Comparison of ENCODE assay signal across 8 mouse cellular contexts in the genomic region with DNA sequence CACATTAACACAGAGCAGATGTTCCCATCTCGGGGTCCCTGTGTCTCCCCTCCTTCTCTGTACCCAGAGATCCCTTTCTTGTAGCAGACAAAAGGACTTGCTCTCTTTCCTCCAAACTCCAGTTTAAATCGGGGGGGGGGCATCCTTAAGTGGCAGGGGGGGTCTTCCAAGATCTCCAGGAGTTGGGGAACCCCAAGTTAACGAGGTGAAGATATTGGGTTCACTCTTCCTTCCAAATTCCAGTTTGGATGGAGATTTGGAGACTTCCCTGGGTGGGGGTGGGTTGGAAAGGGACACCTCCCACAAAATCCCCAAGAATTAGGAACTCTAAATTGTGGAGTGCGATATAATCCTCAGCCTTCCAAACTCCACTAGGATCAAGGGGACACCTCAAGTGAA. TPM values are rescaled to one million over a fixed set of nuclear protein-coding genes. Genes with fewer than 3 reads are reported as not detected.
DNase-seq lines count a peak whose midpoint lies in the region; ATAC-seq and TF ChIP-seq lines count a peak whose summit lies in the region.

No protein-coding gene starts in this region.

- H3K27ac ChIP-seq in left cerebral cortex, adult 2 months: peak overlapping the region; percentile 100
- H3K27ac ChIP-seq in embryonic facial prominence, embryonic 13.5 days: peak overlapping the region; percentile 95
- peak overlapping the region; percentile 96 for H3K27ac ChIP-seq in intestine, embryonic 16.5 days (ENCODE audit: low read length)
- H3K27ac ChIP-seq in neural tube, embryonic 13.5 days (replicated peaks): peak overlapping the region; percentile 97

- no peaks in the 10 kb centered on the region for H3K27me3 ChIP-seq in embryonic facial prominence, embryonic 13.5 days
- no peaks in the 10 kb centered on the region for H3K27me3 ChIP-seq in intestine, embryonic 16.5 days (replicated peaks; ENCODE audit: control insufficient read depth, insufficient read depth, low read length)
- H3K27me3 ChIP-seq in neural tube, embryonic 13.5 days: no peaks in the 10 kb centered on the region; the same call in 1 of the 2 replicates

- under 1% methylated on average over 4 of the region's 4 CpGs for WGBS in embryonic facial prominence, embryonic 13.5 days
- WGBS in intestine, embryonic 16.5 days: 2% methylated on average over 4 of the region's 4 CpGs
- 4% methylated on average over 4 of the region's 4 CpGs for WGBS in neural tube, embryonic 13.5 days

- intact Hi-C loops in left cerebral cortex, adult 2 months (cut with DNase I): no loop called here

- no peak for TF ChIP-seq CTCF in left cerebral cortex, adult 2 months (IDR thresholded peaks at IDR 0.05)

- DNase-seq in left cerebral cortex, adult 2 months (ENCODE audit: extremely low spot score in 1 of 2, low spot score in 2 of 2): no peak
- no peak for DNase-seq in left cerebral cortex, adult 18-20 months (ENCODE audit: low spot score in 2 of 2)
- DNase-seq in embryo, embryonic 9.5 days (ENCODE audit: extremely low spot score): no peak
- DNase-seq in adrenal gland, postnatal 36 days: no peak
- DNase-seq in left cerebral cortex, adult 8-10 months (ENCODE audit: low spot score in 2 of 2): no peak

- peaks cover 37% of the 10 kb centered on the region for H3K36me3 ChIP-seq in embryonic facial prominence, embryonic 13.5 days
- peaks cover 7% of the 10 kb centered on the region for H3K36me3 ChIP-seq in intestine, embryonic 16.5 days (ENCODE audit: control insufficient read depth, insufficient read depth, low read length)
- peaks cover 33% of the 10 kb centered on the region for H3K36me3 ChIP-seq in neural tube, embryonic 13.5 days

- peaks cover 28% of the 10 kb centered on the region for H3K4me1 ChIP-seq in embryonic facial prominence, embryonic 13.5 days
- peaks cover 29% of the 10 kb centered on the region for H3K4me1 ChIP-seq in intestine, embryonic 16.5 days (ENCODE audit: control insufficient read depth, insufficient read depth, low read length)
- peaks cover 37% of the 10 kb centered on the region for H3K4me1 ChIP-seq in neural tube, embryonic 13.5 days (replicated peaks)

- peak overlapping the region; percentile 99 for H3K4me3 ChIP-seq in left cerebral cortex, adult 2 months
- peak overlapping the region; percentile 91 for H3K4me3 ChIP-seq in embryonic facial prominence, embryonic 13.5 days
- peak overlapping the region; percentile 84 for H3K4me3 ChIP-seq in intestine, embryonic 16.5 days (ENCODE audit: low read length)
- H3K4me3 ChIP-seq in neural tube, embryonic 13.5 days: peak overlapping the region; percentile 93

- H3K9me3 ChIP-seq in embryonic facial prominence, embryonic 13.5 days: no peaks in the 10 kb centered on the region
- H3K9me3 ChIP-seq in intestine, embryonic 16.5 days (ENCODE audit: control insufficient read depth, low read length): no peaks in the 10 kb centered on the region
- no peaks in the 10 kb centered on the region for H3K9me3 ChIP-seq in neural tube, embryonic 13.5 days

- H3K4me2 ChIP-seq in embryonic facial prominence, embryonic 13.5 days: peak overlapping the region; percentile 90
- H3K4me2 ChIP-seq in intestine, embryonic 16.5 days (ENCODE audit: low read depth, low read length): peak overlapping the region; percentile 90
- H3K4me2 ChIP-seq in neural tube, embryonic 13.5 days: peak overlapping the region; percentile 74

- peak overlapping the region; percentile 99 for H3K9ac ChIP-seq in embryonic facial prominence, embryonic 13.5 days
- H3K9ac ChIP-seq in intestine, embryonic 16.5 days (ENCODE audit: low read depth, low read length): peak overlapping the region; percentile 98
- peak overlapping the region; percentile 98 for H3K9ac ChIP-seq in neural tube, embryonic 13.5 days

- ATAC-seq in embryonic facial prominence, embryonic 13.5 days (ENCODE audit: insufficient number of reproducible peaks, insufficient read depth, low FRiP score, low TSS enrichment, low read depth): no peak
- ATAC-seq in intestine, embryonic 16.5 days: no peak
- no peak for ATAC-seq in neural tube, embryonic 13.5 days (ENCODE audit: low read depth)

RNA-seq across cellular contexts. Expression of gene Tcf3, which starts 1.1 kb away (rescaled TPM):
- total RNA-seq in left cerebral cortex, adult 2 months (2021): 10 to 100 TPM; 28.9 to 30.1 TPM
- total RNA-seq in left cerebral cortex, adult 18-20 months (2021): 10 to 100 TPM; 25.4 to 29.8 TPM
- polyA plus RNA-seq in embryonic facial prominence, embryonic 13.5 days (2015; fragmentation: Nextera tagmentation; extraction: Ambion mirVana): 162 and 183 TPM in 2 replicates
- polyA plus RNA-seq in intestine, embryonic 16.5 days (2015; fragmentation: Nextera tagmentation; extraction: Ambion mirVana): 62.7 and 62.9 TPM in 2 replicates
- 62.1 and 70.4 TPM in 2 replicates for polyA plus RNA-seq in neural tube, embryonic 13.5 days (2015; fragmentation: Nextera tagmentation; extraction: Ambion mirVana)
- 10 to 100 TPM; 48.2 to 64.3 TPM for total RNA-seq in adrenal gland, postnatal 36 days (2021)
- 10 to 100 TPM; 27.7 to 32.6 (median 31.4) TPM for total RNA-seq in left cerebral cortex, adult 8-10 months (2022)

RNA-seq across cellular contexts. Expression of gene Uqcr11, which starts 25.8 kb away (rescaled TPM):
- total RNA-seq in left cerebral cortex, adult 2 months (2021): 100 to 1,000 TPM; 373 to 394 TPM
- total RNA-seq in left cerebral cortex, adult 18-20 months (2021): 100 to 1,000 TPM; 383 to 388 TPM
- polyA plus RNA-seq in embryonic facial prominence, embryonic 13.5 days (2015; fragmentation: Nextera tagmentation; extraction: Ambion mirVana): 447 and 479 TPM in 2 replicates
- 1,179 and 1,252 TPM in 2 replicates for polyA plus RNA-seq in intestine, embryonic 16.5 days (2015; fragmentation: Nextera tagmentation; extraction: Ambion mirVana)
- polyA plus RNA-seq in neural tube, embryonic 13.5 days (2015; fragmentation: Nextera tagmentation; extraction: Ambion mirVana): 462 and 574 TPM in 2 replicates
- 100 to 1,000 TPM; 876 to 886 TPM for total RNA-seq in adrenal gland, postnatal 36 days (2021)
- 100 to 1,000 TPM; 332 to 408 (median 366) TPM for total RNA-seq in left cerebral cortex, adult 8-10 months (2022)

RNA-seq across cellular contexts. Expression of gene Mbd3, which starts 33.0 kb away (rescaled TPM):
- total RNA-seq in left cerebral cortex, adult 2 months (2021): 100 to 1,000 TPM; 139 to 150 TPM
- 100 to 1,000 TPM; 143 to 166 TPM for total RNA-seq in left cerebral cortex, adult 18-20 months (2021)
- polyA plus RNA-seq in embryonic facial prominence, embryonic 13.5 days (2015; fragmentation: Nextera tagmentation; extraction: Ambion mirVana): 263 and 297 TPM in 2 replicates
- 133 and 144 TPM in 2 replicates for polyA plus RNA-seq in intestine, embryonic 16.5 days (2015; fragmentation: Nextera tagmentation; extraction: Ambion mirVana)
- polyA plus RNA-seq in neural tube, embryonic 13.5 days (2015; fragmentation: Nextera tagmentation; extraction: Ambion mirVana): 238 and 241 TPM in 2 replicates
- total RNA-seq in adrenal gland, postnatal 36 days (2021): 100 to 1,000 TPM; 140 to 148 TPM
- total RNA-seq in left cerebral cortex, adult 8-10 months (2022): 100 to 1,000 TPM; 146 to 152 (median 149) TPM

RNA-seq across cellular contexts. Expression of gene Mex3d, which starts 44.9 kb away (rescaled TPM):
- total RNA-seq in left cerebral cortex, adult 2 months (2021): 10 to 100 TPM; 19.2 to 20.6 TPM
- 10 to 100 TPM; 20.1 to 20.7 TPM for total RNA-seq in left cerebral cortex, adult 18-20 months (2021)
- polyA plus RNA-seq in embryonic facial prominence, embryonic 13.5 days (2015; fragmentation: Nextera tagmentation; extraction: Ambion mirVana): 8.9 and 10.4 TPM in 2 replicates
- polyA plus RNA-seq in intestine, embryonic 16.5 days (2015; fragmentation: Nextera tagmentation; extraction: Ambion mirVana): 1.9 and 2.7 TPM in 2 replicates
- polyA plus RNA-seq in neural tube, embryonic 13.5 days (2015; fragmentation: Nextera tagmentation; extraction: Ambion mirVana): 15.6 and 16.7 TPM in 2 replicates
- 10 to 100 TPM; 22.4 to 29.9 TPM for total RNA-seq in adrenal gland, postnatal 36 days (2021)
- total RNA-seq in left cerebral cortex, adult 8-10 months (2022): 10 to 100 TPM; 18.9 to 20.3 (median 19.6) TPM
